Mouse (Mus musculus) ES-Bruce4 (cell line): Measurements from ENCODE around the gene Evpl.

Experiments used
- CTCF ChIP-seq: IDR thresholded peaks from one replicate; pipeline ENCODE4 v1.8.1; 2011; ENCODE audit warnings: low read depth, low read length
- EP300 ChIP-seq: IDR thresholded peaks from 2 replicates; pipeline ENCODE4 v1.6.1; 2011; ENCODE audit warnings: low read depth, low read length; ENCODE audit not compliant: insufficient read depth
- POLR2A ChIP-seq: IDR thresholded peaks from one replicate; pipeline ENCODE4 v1.8.1; 2011; ENCODE audit warnings: low read length; ENCODE audit not compliant: insufficient read depth

DNA sequence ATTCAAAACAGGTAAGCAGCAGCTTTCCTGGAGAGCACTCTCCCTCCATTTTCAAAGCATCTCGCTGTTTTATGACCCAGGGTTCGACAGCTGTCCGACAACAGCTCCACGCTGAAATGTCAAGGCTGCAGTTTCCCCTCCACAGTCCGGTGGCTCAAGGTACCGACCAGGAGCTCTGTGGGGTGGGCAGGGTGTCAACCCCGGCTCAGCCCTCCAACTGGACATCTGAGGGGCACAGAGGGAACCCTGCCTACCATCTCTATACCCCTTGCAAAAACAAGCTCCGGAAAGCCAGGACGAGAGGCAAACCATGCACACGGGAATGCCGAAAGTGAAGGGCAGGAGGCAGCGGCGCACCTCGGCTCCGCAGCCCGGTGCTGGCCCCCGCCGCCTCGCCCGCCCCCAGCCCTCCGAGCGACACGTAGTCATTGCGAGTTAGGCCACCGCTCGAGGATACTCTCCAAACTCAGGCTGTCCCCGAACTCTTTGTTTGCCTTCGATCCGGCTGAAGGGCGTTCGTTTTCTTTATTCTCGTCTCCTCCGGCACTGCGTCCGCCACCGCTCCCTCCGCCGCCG is 35.7 kb upstream of the Evpl start:
- no peak for TF ChIP-seq CTCF
- no peak for TF ChIP-seq EP300
- TF ChIP-seq POLR2A, result no peak
